Mouse (Mus musculus) heart, embryonic 10.5 days (tissue): ENCODE results near the gene Tpte. TPM values are rescaled to one million over a fixed set of nuclear protein-coding genes. Genes with fewer than 3 reads are reported as not detected.

Experiments used
- DNase-seq: peaks from one replicate; pipeline ENCODE4 v3.0.0-alpha.2; 2017; ENCODE audit warnings: low spot score
- H3K27ac ChIP-seq: fragments of 300-500 bp; sonication (generic); 2 replicates; pipeline ENCODE4 v1.5.1; 2016; ENCODE audit warnings: mild to moderate bottlenecking
- H3K27me3 ChIP-seq: fragments of 300-500 bp; sonication (generic); 2 replicates; pipeline ENCODE4 v1.6.1; 2016; ENCODE audit warnings: mild to moderate bottlenecking; ENCODE audit not compliant: poor library complexity, insufficient read depth, severe bottlenecking
- H3K36me3 ChIP-seq: fragments of 300-500 bp; sonication (generic); 2 replicates; pipeline ENCODE4 v1.6.1; 2016; ENCODE audit warnings: mild to moderate bottlenecking, moderate library complexity
- H3K4me1 ChIP-seq: fragments of 300-500 bp; sonication (generic); 2 replicates; pipeline ENCODE4 v1.6.1; 2016; ENCODE audit warnings: mild to moderate bottlenecking
- H3K4me3 ChIP-seq: fragments of 300-500 bp; sonication (generic); 2 replicates; pipeline ENCODE4 v1.5.1; 2016; ENCODE audit warnings: mild to moderate bottlenecking, moderate library complexity
- H3K9me3 ChIP-seq: fragments of 300-500 bp; sonication (generic); 2 replicates; pipeline ENCODE4 v1.6.1; 2016; ENCODE audit warnings: mild to moderate bottlenecking, moderate library complexity
- whole genome bisulfite sequencing: fragments of 180-500 bp; shearing (Covaris S2); methylation state at CpG from one replicate; pipeline ENCODE4 v1.1.7; 2016; 5-methylcytosine and 5-hydroxymethylcytosine counted together
- polyA plus RNA-seq: library from polyadenylated mRNA; unstranded; fragments of >200 nt; fragmentation: Nextera tagmentation; extraction: Ambion mirVana; gene quantifications from 2 replicates; pipeline ENCODE4 v1.2.1, GENCODE M21; 2016

The Tpte gene
- polyA plus RNA-seq: not detected in 2 replicates

- no peak within 1 kb of the TSS for H3K27ac ChIP-seq
- no peak for DNase-seq
Observed at GRCm38 (mm10) chr8:22282999-22283491, at the start of gene Tpte. Gene Tpte (plus strand): TSS chr8:22283441.

GRCm38 (mm10) chr8:22242986-22243385, 40.3 kb upstream of the Tpte start:
- no peak overlapping the region for H3K4me3 ChIP-seq
- no peaks in the 10 kb centered on the region for H3K27me3 ChIP-seq
- 77% methylated on average over 9 of the region's 9 CpGs for WGBS
- no peaks in the 10 kb centered on the region for H3K36me3 ChIP-seq
- no peak for DNase-seq
- 0 out of 2 replicates have a peak, but pooled peaks cover 5% of the 10 kb centered on the region for H3K4me1 ChIP-seq
- no peaks in the 10 kb centered on the region for H3K9me3 ChIP-seq
- no peak overlapping the region for H3K27ac ChIP-seq

More at GRCm38 (mm10) chr8:22282999-22283491, at the start of gene Tpte:
- Histone ChIP-seq H3K27me3 (no peaks in the 10 kb centered on the region), H3K4me3 (no peak within 1 kb of the TSS), H3K9me3 (no peaks in the 10 kb centered on the region), H3K36me3 (no peaks in the 10 kb centered on the region), H3K4me1 (no peaks in the 10 kb centered on the region)
- 65% methylated on average over 2 of the region's 2 CpGs for WGBS

GRCm38 (mm10) chr8:22245663-22246062, 37.6 kb upstream of the Tpte start:
- no peak for DNase-seq
- WGBS: 59% methylated on average over 1 of the region's 1 CpGs
- Histone ChIP-seq H3K4me3 (no peak overlapping the region), H3K27me3 (no peaks in the 10 kb centered on the region), H3K27ac (no peak overlapping the region), H3K36me3 (no peaks in the 10 kb centered on the region), H3K9me3 (no peaks in the 10 kb centered on the region), H3K4me1 (0 out of 2 replicates have a peak, but pooled peaks cover 5% of the 10 kb centered on the region)

- H3K27me3 ChIP-seq: no peaks in the 10 kb centered on the region
- 84% methylated on average over 12 of the region's 12 CpGs for WGBS
- no peak overlapping the region for H3K4me3 ChIP-seq
- no peak for DNase-seq
- no peaks in the 10 kb centered on the region for H3K9me3 ChIP-seq
- H3K36me3 ChIP-seq: peaks cover 2% of the 10 kb centered on the region; the same call in 1 of the 2 replicates
- H3K27ac ChIP-seq: no peak overlapping the region
- H3K4me1 ChIP-seq: peaks cover 9% of the 10 kb centered on the region; the same call in 1 of the 2 replicates
Observed at GRCm38 (mm10) chr8:22247956-22248355, 35.3 kb upstream of the Tpte start.

GRCm38 (mm10) chr8:22249080-22249479, 34.2 kb upstream of the Tpte start:
- no peak for DNase-seq
- Histone ChIP-seq H3K9me3 (0 out of 2 replicates have a peak, but pooled peaks cover 3% of the 10 kb centered on the region), H3K4me1 (peaks cover 9% of the 10 kb centered on the region; the same call in 1 of the 2 replicates), H3K27ac (no peak overlapping the region), H3K4me3 (no peak overlapping the region), H3K27me3 (no peaks in the 10 kb centered on the region), H3K36me3 (peaks cover 11% of the 10 kb centered on the region; the same call in 1 of the 2 replicates)
- 82% methylated on average over 9 of the region's 9 CpGs for WGBS

- Histone ChIP-seq H3K9me3 (0 out of 2 replicates have a peak, but pooled peaks cover 1% of the 10 kb centered on the region), H3K4me1 (peaks cover 25% of the 10 kb centered on the region), H3K27me3 (no peaks in the 10 kb centered on the region), H3K36me3 (peaks cover 17% of the 10 kb centered on the region), H3K27ac (no peak overlapping the region), H3K4me3 (no peak overlapping the region)
- no peak for DNase-seq
- 75% methylated on average over 18 of the region's 18 CpGs for WGBS
Observed at GRCm38 (mm10) chr8:22258946-22259450, 24.2 kb upstream of the Tpte start.

GRCm38 (mm10) chr8:22259531-22259930, 23.7 kb upstream of the Tpte start:
- Histone ChIP-seq H3K4me3 (no peak overlapping the region), H3K9me3 (no peaks in the 10 kb centered on the region), H3K4me1 (peaks cover 25% of the 10 kb centered on the region), H3K36me3 (peaks cover 12% of the 10 kb centered on the region), H3K27me3 (no peaks in the 10 kb centered on the region), H3K27ac (no peak overlapping the region)
- 81% methylated on average over 12 of the region's 12 CpGs for WGBS
- no peak for DNase-seq

- peaks cover 25% of the 10 kb centered on the region for H3K4me1 ChIP-seq
- no peak for DNase-seq
- peaks cover 10% of the 10 kb centered on the region for H3K36me3 ChIP-seq
- WGBS: 16% methylated on average over 9 of the region's 9 CpGs
- H3K27ac ChIP-seq: peak overlapping the region; percentile 53; the same call in 1 of the 2 replicates
- H3K27me3 ChIP-seq: no peaks in the 10 kb centered on the region
- H3K4me3 ChIP-seq: 0 out of 2 replicates have a peak overlapping the region, but pooled peaks have one; percentile 3
- H3K9me3 ChIP-seq: no peaks in the 10 kb centered on the region
Observed at GRCm38 (mm10) chr8:22260091-22260722, 23.0 kb upstream of the Tpte start.

- Histone ChIP-seq H3K36me3 (peaks cover 10% of the 10 kb centered on the region), H3K9me3 (no peaks in the 10 kb centered on the region), H3K4me3 (no peak overlapping the region), H3K27me3 (no peaks in the 10 kb centered on the region), H3K4me1 (peaks cover 12% of the 10 kb centered on the region), H3K27ac (no peak overlapping the region)
- WGBS: 85% methylated on average over 3 of the region's 3 CpGs
- DNase-seq: no peak
Observed at GRCm38 (mm10) chr8:22262267-22262666, 21.0 kb upstream of the Tpte start.

GRCm38 (mm10) chr8:22264292-22264691, 18.9 kb upstream of the Tpte start:
- H3K27ac ChIP-seq: no peak overlapping the region
- peaks cover 8% of the 10 kb centered on the region for H3K4me1 ChIP-seq
- H3K4me3 ChIP-seq: no peak overlapping the region
- no peak for DNase-seq
- H3K9me3 ChIP-seq: 0 out of 2 replicates have a peak, but pooled peaks cover 3% of the 10 kb centered on the region
- no peaks in the 10 kb centered on the region for H3K27me3 ChIP-seq
- no peaks in the 10 kb centered on the region; the same call in 1 of the 2 replicates for H3K36me3 ChIP-seq
- 77% methylated on average over 6 of the region's 6 CpGs for WGBS

- no peaks in the 10 kb centered on the region for H3K27me3 ChIP-seq
- peaks cover 8% of the 10 kb centered on the region for H3K4me1 ChIP-seq
- no peak overlapping the region for H3K4me3 ChIP-seq
- 77% methylated on average over 6 of the region's 6 CpGs for whole genome bisulfite sequencing
- no peak for DNase-seq
- 0 out of 2 replicates have a peak, but pooled peaks cover 3% of the 10 kb centered on the region for H3K9me3 ChIP-seq
- H3K36me3 ChIP-seq: no peaks in the 10 kb centered on the region
- no peak overlapping the region for H3K27ac ChIP-seq
Observed at GRCm38 (mm10) chr8:22264787-22265186, 18.5 kb upstream of the Tpte start.

GRCm38 (mm10) chr8:22265194-22265593, 18.0 kb upstream of the Tpte start:
- Histone ChIP-seq H3K27ac (no peak overlapping the region), H3K27me3 (no peaks in the 10 kb centered on the region), H3K36me3 (no peaks in the 10 kb centered on the region), H3K4me3 (no peak overlapping the region), H3K4me1 (peaks cover 4% of the 10 kb centered on the region), H3K9me3 (0 out of 2 replicates have a peak, but pooled peaks cover 3% of the 10 kb centered on the region)
- 88% methylated on average over 1 of the region's 1 CpGs for WGBS
- no peak for DNase-seq

GRCm38 (mm10) chr8:22266809-22267208, 16.4 kb upstream of the Tpte start:
- H3K36me3 ChIP-seq: no peaks in the 10 kb centered on the region
- no peaks in the 10 kb centered on the region for H3K27me3 ChIP-seq
- 86% methylated on average over 3 of the region's 3 CpGs for WGBS
- H3K27ac ChIP-seq: no peak overlapping the region
- no peaks in the 10 kb centered on the region for H3K4me1 ChIP-seq
- H3K9me3 ChIP-seq: 0 out of 2 replicates have a peak, but pooled peaks cover 3% of the 10 kb centered on the region
- no peak for DNase-seq
- H3K4me3 ChIP-seq: no peak overlapping the region
